28 mouse cellular contexts compared by ENCODE assay signal in genomic region chr5:118160691-118161090, GRCm38 (mm10). TPM values are rescaled to one million over a fixed set of nuclear protein-coding genes. Genes with fewer than 3 reads are reported as not detected.
DNase-seq lines count a peak whose midpoint lies in the region; ATAC-seq and TF ChIP-seq lines count a peak whose summit lies in the region.
"Had no signal": no experiment of that assay in that cellular context is flagged by ENCODE, and none has a peak within 500 bp of the region (broad histone marks: within the 10 kb centered on the region; RNA-seq: fewer than 3 reads in every experiment).

No protein-coding gene starts in this region.

- peak; percentile 49; the same call in 1 of the 2 replicates for TF ChIP-seq EP300 in lung, postnatal 0 days (IDR thresholded peaks at IDR 0.05)
- 0 out of 2 replicates have a peak, but pooled peaks have one; percentile 28 for TF ChIP-seq EP300 in ES-Bruce4 (IDR thresholded peaks at IDR 0.05; ENCODE audit: insufficient read depth, low read depth, low read length)

- WGBS in lung, postnatal 0 days, result 20% methylated on average over 4 of the region's 4 CpGs
- 48% methylated on average over 4 of the region's 4 CpGs for WGBS in limb, embryonic 10.5 days

- no peak overlapping the region for H3K4me3 ChIP-seq in lung, postnatal 0 days (ENCODE audit: low read depth, low read length)
- no peak overlapping the region for H3K4me3 ChIP-seq in ES-Bruce4 (ENCODE audit: low read depth, low read length)
- no peak overlapping the region for H3K4me3 ChIP-seq in limb, embryonic 10.5 days
- H3K4me3 ChIP-seq: forebrain, embryonic 10.5 days; forebrain, embryonic 13.5 days; hindbrain, embryonic 10.5 days had no signal

- no peak for TF ChIP-seq POLR2A in ES-Bruce4 (IDR thresholded peaks at IDR 0.05; ENCODE audit: insufficient read depth, low read length)

- H3K27me3 ChIP-seq in lung, postnatal 0 days (replicated peaks; ENCODE audit: insufficient read depth, low read length), result peaks cover 4% of the 10 kb centered on the region; the same call in 1 of the 2 replicates
- H3K27me3 ChIP-seq in ES-Bruce4 (ENCODE audit: control insufficient read depth, insufficient read depth, low read length, poor library complexity, severe bottlenecking), result no peaks in the 10 kb centered on the region
- H3K27me3 ChIP-seq in limb, embryonic 10.5 days (ENCODE audit: low read depth, poor library complexity, severe bottlenecking), result peaks cover 62% of the 10 kb centered on the region

- DNase-seq in lung, postnatal 0 days (ENCODE audit: low spot score), result peak; percentile 32
- DNase-seq in lung, postnatal 4 days, result no peak
- peak; percentile 53 for DNase-seq in 3T3-L1 (ENCODE audit: low read depth, low spot score)
- DNase-seq in R1 (ENCODE audit: low read depth, low spot score), result peak; percentile 64
- DNase-seq in left cerebral cortex, postnatal 25 days (ENCODE audit: low spot score in 2 of 2), result no peak
- DNase-seq in adrenal gland, adult 2 months, result no peak
- no peak for DNase-seq in limb, embryonic 10.5 days (ENCODE audit: low spot score)
- DNase-seq: adrenal gland, postnatal 10 days; adrenal gland, postnatal 36 days; cerebellum, adult 18-20 months; cerebellum, adult 9-10 months; cerebellum, postnatal 14 days; gastrocnemius, postnatal 10 days; gastrocnemius, postnatal 36 days; heart, postnatal 10 days; heart, postnatal 36 days had no signal

- no peaks in the 10 kb centered on the region for H3K36me3 ChIP-seq in lung, postnatal 0 days (ENCODE audit: insufficient read depth, low read length)
- no peaks in the 10 kb centered on the region for H3K36me3 ChIP-seq in ES-Bruce4 (ENCODE audit: control insufficient read depth, insufficient read depth, low read length, poor library complexity, severe bottlenecking)
- no peaks in the 10 kb centered on the region for H3K36me3 ChIP-seq in limb, embryonic 10.5 days
- H3K36me3 ChIP-seq: forebrain, embryonic 10.5 days; hindbrain, embryonic 10.5 days had no signal

- ATAC-seq in lung, postnatal 0 days, result peak; percentile 66
- ATAC-seq: forebrain, embryonic 13.5 days; forebrain, embryonic 16.5 days; hindbrain, postnatal 0 days; inflammation-experienced regulatory T-cells, adult 6 months; intestine, embryonic 16.5 days had no signal

- intact Hi-C loops in left cerebral cortex, postnatal 25 days (cut with DNase I), result no loop called here

- H3K4me1 ChIP-seq in lung, postnatal 0 days (ENCODE audit: insufficient read depth, low read depth, low read length), result no peaks in the 10 kb centered on the region
- H3K4me1 ChIP-seq in ES-Bruce4 (ENCODE audit: control insufficient read depth, insufficient read depth, low read length), result no peaks in the 10 kb centered on the region
- H3K4me1 ChIP-seq in limb, embryonic 10.5 days, result peaks cover under 1% of the 10 kb centered on the region; the same call in 1 of the 2 replicates
- H3K4me1 ChIP-seq: forebrain, embryonic 13.5 days had no signal

- no peak overlapping the region for H3K9ac ChIP-seq in lung, postnatal 0 days (replicated peaks; ENCODE audit: low read depth)
- H3K9ac ChIP-seq in ES-Bruce4 (ENCODE audit: low read depth, poor library complexity, severe bottlenecking), result no peak overlapping the region
- H3K9ac ChIP-seq: forebrain, embryonic 13.5 days; hindbrain, embryonic 14.5 days had no signal

- TF ChIP-seq CTCF in lung, postnatal 0 days (IDR thresholded peaks at IDR 0.05), result no peak
- TF ChIP-seq CTCF in ES-Bruce4 (IDR thresholded peaks at IDR 0.05; ENCODE audit: low read depth, low read length), result no peak

- H3K9me3 ChIP-seq in lung, postnatal 0 days (ENCODE audit: low read length), result no peaks in the 10 kb centered on the region
- no peaks in the 10 kb centered on the region for H3K9me3 ChIP-seq in ES-Bruce4 (replicated peaks; ENCODE audit: control insufficient read depth, insufficient read depth, low read length, poor library complexity, severe bottlenecking)
- H3K9me3 ChIP-seq in limb, embryonic 10.5 days (replicated peaks), result no peaks in the 10 kb centered on the region
- H3K9me3 ChIP-seq: forebrain, embryonic 10.5 days; forebrain, embryonic 13.5 days; hindbrain, embryonic 10.5 days had no signal

- no peak overlapping the region for H3K27ac ChIP-seq in lung, postnatal 0 days (ENCODE audit: low read length)
- 0 out of 2 replicates have a peak overlapping the region, but pooled peaks have one; percentile 12 for H3K27ac ChIP-seq in ES-Bruce4 (ENCODE audit: insufficient read depth, low read length)
- H3K27ac ChIP-seq in limb, embryonic 10.5 days, result no peak overlapping the region
- H3K27ac ChIP-seq: forebrain, embryonic 10.5 days; forebrain, embryonic 13.5 days; hindbrain, embryonic 10.5 days; hindbrain, embryonic 14.5 days; hindbrain, postnatal 0 days had no signal

- no peak overlapping the region for H3K4me2 ChIP-seq in lung, postnatal 0 days (replicated peaks; ENCODE audit: low read depth, low read length)
- H3K4me2 ChIP-seq: forebrain, embryonic 13.5 days; heart, embryonic 11.5 days; hindbrain, embryonic 14.5 days had no signal

RNA-seq across cellular contexts. Expression of gene Hrk, which starts 3.8 kb away (rescaled TPM):
- polyA plus RNA-seq in lung, postnatal 0 days (2015; fragmentation: Nextera tagmentation; extraction: Ambion mirVana), result 0.33 and 0.40 TPM in 2 replicates
- 1.3 and 1.6 TPM in 2 replicates for polyA plus RNA-seq in ES-Bruce4 (2011; ENCODE audit: insufficient read depth, insufficient read length, low read depth, missing spikeins)
- 10 to 100 TPM; 31.8 to 36.9 TPM for total RNA-seq in left cerebral cortex, postnatal 25 days (2021)
- not detected for total RNA-seq in adrenal gland, adult 2 months (2021)
- not detected in 2 replicates for polyA plus RNA-seq in adrenal gland, adult 2 months (2012; rRNA removed)
- 0.03 TPM in 2 replicates for polyA plus RNA-seq in limb, embryonic 10.5 days (2016; fragmentation: Nextera tagmentation; extraction: Ambion mirVana)
- total RNA-seq: granulocyte monocyte progenitor cell, adult 5-6 weeks; MEL had no signal
- polyA plus RNA-seq: heart, embryonic 11.5 days had no signal

RNA-seq across cellular contexts. Expression of gene Fbxw8, which starts 5.4 kb away (rescaled TPM):
- 27.9 and 31.0 TPM in 2 replicates for polyA plus RNA-seq in lung, postnatal 0 days (2015; fragmentation: Nextera tagmentation; extraction: Ambion mirVana)
- polyA plus RNA-seq in ES-Bruce4 (2011; ENCODE audit: insufficient read depth, insufficient read length, low read depth, missing spikeins), result 36.3 and 37.1 TPM in 2 replicates
- 10 to 100 TPM; 34.2 to 38.5 TPM for total RNA-seq in left cerebral cortex, postnatal 25 days (2021)
- total RNA-seq in adrenal gland, adult 2 months (2021), result 10 to 100 TPM; 36.0 to 50.1 TPM
- 51.8 and 54.6 TPM in 2 replicates for polyA plus RNA-seq in adrenal gland, adult 2 months (2012; rRNA removed)
- polyA plus RNA-seq in limb, embryonic 10.5 days (2016; fragmentation: Nextera tagmentation; extraction: Ambion mirVana), result 36.8 and 37.9 TPM in 2 replicates

Comparison
In these comparisons a context has a peak if more than half of its experiments do, and no peak if none do; other contexts are left out.
1. DNase-seq: peak in lung, postnatal 0 days (single experiment), 3T3-L1 (single experiment) and R1 (single experiment); none in lung, postnatal 4 days (0 of 2), left cerebral cortex, postnatal 25 days (0 of 2), adrenal gland, adult 2 months (single experiment) and limb, embryonic 10.5 days (single experiment).